Mouse (Mus musculus) forebrain, embryonic 16.5 days (tissue): ENCODE data around the gene Llcfc1. TPM values are rescaled to one million over a fixed set of nuclear protein-coding genes. Genes with fewer than 3 reads are reported as not detected.

ENCODE experiments used
- ATAC-seq: fragments of 200-750 bp; cut with Nextera tagmentation; 2 replicates; pipeline ENCODE4 v1.8.0; 2017; ENCODE audit warnings: mild to moderate bottlenecking, moderate library complexity
- H3K27ac ChIP-seq: fragments of 300-500 bp; sonication (generic); 2 replicates; pipeline ENCODE4 v1.5.1; 2014; ENCODE audit warnings: low read length, control low read depth
- H3K27me3 ChIP-seq: fragments of 300-500 bp; sonication (generic); replicated peaks from 2 replicates; pipeline ENCODE4 v1.6.1; 2014; ENCODE audit warnings: low read length; ENCODE audit not compliant: control insufficient read depth, insufficient read depth
- H3K36me3 ChIP-seq: fragments of 300-500 bp; sonication (generic); 2 replicates; pipeline ENCODE4 v1.6.1; 2014; ENCODE audit not compliant: control insufficient read depth, insufficient read depth
- H3K4me1 ChIP-seq: fragments of 300-500 bp; sonication (generic); replicated peaks from 2 replicates; pipeline ENCODE4 v1.6.1; 2014; ENCODE audit warnings: low read length; ENCODE audit not compliant: control insufficient read depth, insufficient read depth
- H3K4me2 ChIP-seq: fragments of 300-500 bp; sonication (generic); 2 replicates; pipeline ENCODE4 v1.6.1; 2014; ENCODE audit warnings: mild to moderate bottlenecking, low read length, control low read depth
- H3K4me3 ChIP-seq: fragments of 300-500 bp; sonication (generic); replicated peaks from 2 replicates; pipeline ENCODE4 v1.5.1; 2014; ENCODE audit warnings: mild to moderate bottlenecking, low read length, control low read depth
- H3K9ac ChIP-seq: fragments of 300-500 bp; sonication (generic); replicated peaks from 2 replicates; pipeline ENCODE4 v1.6.1; 2014; ENCODE audit warnings: low read depth, low read length, control low read depth
- H3K9me3 ChIP-seq: fragments of 300-500 bp; sonication (generic); 2 replicates; pipeline ENCODE4 v1.6.1; 2016; ENCODE audit warnings: low read length; ENCODE audit not compliant: control insufficient read depth
- WGBS: fragments of 180-500 bp; shearing (Covaris S2); extraction: QIAGEN DNeasy Blood & Tissue Kit; methylation state at CpG from one replicate; pipeline ENCODE4 v1.1.7; 2014; 5-methylcytosine and 5-hydroxymethylcytosine counted together
- polyA plus RNA-seq: library from polyadenylated mRNA; unstranded; fragments of >200 nt; fragmentation: Nextera tagmentation; extraction: Ambion mirVana; gene quantifications from 2 replicates; pipeline ENCODE4 v1.2.1, GENCODE M21; 2015

The Llcfc1 gene
- not detected in 2 replicates for polyA plus RNA-seq

- Histone ChIP-seq H3K4me1 (no peaks in the 10 kb centered on the region), H3K9ac (no peak within 1 kb of the TSS), H3K36me3 (no peaks in the 10 kb centered on the region), H3K27me3 (no peaks in the 10 kb centered on the region), H3K9me3 (no peaks in the 10 kb centered on the region), H3K4me2 (no peak within 1 kb of the TSS), H3K4me3 (no peak within 1 kb of the TSS), H3K27ac (no peak within 1 kb of the TSS)
- ATAC-seq = no peak
- WGBS = 81% methylated on average over 2 of the region's 2 CpGs
Observed at GRCm38 (mm10) chr6:41684131-41684530, at the start of gene Llcfc1. Gene Llcfc1 (plus strand): TSS chr6:41684431.

DNA sequence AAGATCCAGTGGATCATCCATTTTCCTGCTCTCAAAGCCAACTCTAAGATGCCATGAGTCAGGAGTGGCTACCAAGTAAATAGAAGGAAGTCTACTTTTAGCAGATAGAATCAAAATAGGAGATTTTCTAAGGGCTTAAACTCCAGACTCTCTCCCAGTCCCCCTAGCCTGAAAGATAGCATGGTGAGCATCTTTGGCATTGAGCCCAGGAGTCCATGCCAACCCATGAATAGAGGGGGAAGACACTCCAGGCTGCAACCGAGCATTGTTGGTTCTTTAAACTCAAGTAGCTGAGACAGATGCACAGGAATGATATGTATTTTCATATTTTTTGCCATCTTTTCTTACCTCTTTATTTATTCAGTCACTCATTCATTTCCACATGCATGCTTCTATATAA, 49.0 kb upstream of the Llcfc1 start:
- ATAC-seq = no peak
- no peaks in the 10 kb centered on the region for H3K36me3 ChIP-seq
- no peak overlapping the region for H3K9ac ChIP-seq
- H3K27me3 ChIP-seq = no peaks in the 10 kb centered on the region
- H3K27ac ChIP-seq = no peak overlapping the region
- no peak overlapping the region for H3K4me2 ChIP-seq
- WGBS = 27% methylated on average over 1 of the region's 1 CpGs
- no peak overlapping the region for H3K4me3 ChIP-seq
- no peaks in the 10 kb centered on the region for H3K9me3 ChIP-seq
- 0 out of 2 replicates have a peak, but pooled peaks cover 2% of the 10 kb centered on the region for H3K4me1 ChIP-seq

DNA sequence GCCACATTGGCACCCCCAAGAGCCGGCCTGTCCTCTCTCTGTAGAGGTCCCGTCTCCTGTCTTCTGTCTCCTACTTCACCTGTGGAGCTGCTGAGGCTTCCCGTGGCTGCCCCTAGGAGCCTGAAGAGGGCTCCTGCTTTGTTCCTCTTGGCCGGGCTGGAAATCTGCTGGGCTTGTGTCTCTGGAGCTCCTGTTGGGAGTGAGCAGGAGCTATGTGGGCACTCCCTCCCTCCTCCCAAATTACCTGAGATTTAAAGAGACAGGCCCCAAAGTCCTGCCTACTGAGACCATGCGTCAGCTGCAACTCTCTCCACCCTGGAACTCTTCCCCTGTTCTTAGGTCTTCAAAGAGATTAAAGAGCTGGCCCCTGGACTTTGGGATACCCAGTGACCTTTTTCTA, 48.1 kb upstream of the Llcfc1 start, which contains the start of gene Trpv6:
Gene Trpv6 (minus strand): TSS at position 228 of the 400 bp plus-strand sequence.
- H3K27ac ChIP-seq = no peak within 1 kb of the TSS
- H3K9me3 ChIP-seq = no peaks in the 10 kb centered on the region
- 14% methylated on average over 5 of the region's 5 CpGs for WGBS
- no peak within 1 kb of the TSS for H3K9ac ChIP-seq
- no peak for ATAC-seq
- no peak within 1 kb of the TSS for H3K4me2 ChIP-seq
- H3K27me3 ChIP-seq = no peaks in the 10 kb centered on the region
- H3K4me1 ChIP-seq = 0 out of 2 replicates have a peak, but pooled peaks cover 2% of the 10 kb centered on the region
- H3K36me3 ChIP-seq = no peaks in the 10 kb centered on the region
- no peak within 1 kb of the TSS for H3K4me3 ChIP-seq

DNA sequence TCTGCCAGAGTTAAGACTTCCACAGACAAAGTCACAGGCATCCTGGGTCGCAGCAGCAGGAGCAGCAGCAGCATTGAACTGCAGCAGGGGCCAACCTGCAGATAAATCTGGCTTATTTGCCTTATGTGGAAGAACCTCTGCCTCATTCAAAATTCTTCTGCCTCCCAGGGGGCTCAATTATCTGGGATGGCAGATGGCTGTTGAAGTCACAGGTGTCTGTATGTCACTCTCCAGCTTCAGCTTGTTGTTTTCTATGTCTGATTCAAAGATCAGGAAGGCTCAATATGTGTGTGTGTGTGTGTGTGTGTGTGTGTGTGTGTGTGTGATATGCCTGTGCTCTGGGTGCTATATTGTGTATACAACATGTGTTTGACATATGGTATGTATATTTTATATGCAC, 46.8 kb upstream of the Llcfc1 start:
- H3K4me1 ChIP-seq = 0 out of 2 replicates have a peak, but pooled peaks cover 2% of the 10 kb centered on the region
- WGBS = 21% methylated on average over 1 of the region's 1 CpGs
- H3K36me3 ChIP-seq = no peaks in the 10 kb centered on the region
- H3K27ac ChIP-seq = no peak overlapping the region
- no peak overlapping the region for H3K4me2 ChIP-seq
- H3K9ac ChIP-seq = no peak overlapping the region
- H3K4me3 ChIP-seq = no peak overlapping the region
- H3K9me3 ChIP-seq = no peaks in the 10 kb centered on the region
- H3K27me3 ChIP-seq = no peaks in the 10 kb centered on the region
- ATAC-seq = no peak

- Histone ChIP-seq H3K27me3 (no peaks in the 10 kb centered on the region), H3K36me3 (no peaks in the 10 kb centered on the region), H3K4me1 (0 out of 2 replicates have a peak, but pooled peaks cover 2% of the 10 kb centered on the region), H3K4me2 (no peak overlapping the region), H3K27ac (no peak overlapping the region), H3K4me3 (no peak overlapping the region), H3K9me3 (no peaks in the 10 kb centered on the region), H3K9ac (no peak overlapping the region)
- no peak for ATAC-seq
- WGBS = 85% methylated on average over 6 of the region's 6 CpGs
Observed at GRCm38 (mm10) chr6:41637927-41638506, 46.2 kb upstream of the Llcfc1 start.

DNA sequence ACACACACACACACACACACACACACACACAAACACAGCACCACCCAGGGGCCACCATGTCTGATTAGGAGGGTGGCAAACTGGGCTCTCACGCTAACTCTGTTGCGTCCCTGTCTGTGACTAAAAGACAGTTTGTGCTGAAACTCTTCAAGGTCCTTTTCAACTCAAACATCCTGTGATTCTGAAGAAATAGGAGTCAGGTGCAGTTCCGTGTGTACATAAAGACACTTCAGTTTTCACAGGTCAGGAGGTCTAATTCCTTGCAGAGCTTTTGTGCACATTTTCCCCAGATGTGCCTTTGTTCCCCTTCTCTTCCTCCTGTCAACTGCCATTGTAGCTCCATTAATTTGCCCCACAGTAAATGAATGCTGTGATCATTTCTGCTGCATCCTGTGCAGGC, 43.8 kb upstream of the Llcfc1 start:
- no peak overlapping the region for H3K9ac ChIP-seq
- H3K4me3 ChIP-seq = no peak overlapping the region
- no peak overlapping the region for H3K4me2 ChIP-seq
- no peaks in the 10 kb centered on the region for H3K9me3 ChIP-seq
- no peak overlapping the region for H3K27ac ChIP-seq
- no peaks in the 10 kb centered on the region for H3K27me3 ChIP-seq
- WGBS = 60% methylated on average over 3 of the region's 3 CpGs
- no peak for ATAC-seq
- 0 out of 2 replicates have a peak, but pooled peaks cover 2% of the 10 kb centered on the region for H3K4me1 ChIP-seq
- no peaks in the 10 kb centered on the region for H3K36me3 ChIP-seq

- H3K9me3 ChIP-seq = no peaks in the 10 kb centered on the region
- no peaks in the 10 kb centered on the region for H3K36me3 ChIP-seq
- ATAC-seq = no peak
- 86% methylated on average over 6 of the region's 6 CpGs for WGBS
- no peak overlapping the region for H3K27ac ChIP-seq
- no peak overlapping the region for H3K4me3 ChIP-seq
- 0 out of 2 replicates have a peak, but pooled peaks cover 2% of the 10 kb centered on the region for H3K4me1 ChIP-seq
- no peaks in the 10 kb centered on the region for H3K27me3 ChIP-seq
- no peak overlapping the region for H3K4me2 ChIP-seq
- H3K9ac ChIP-seq = no peak overlapping the region
Observed at GRCm38 (mm10) chr6:41641173-41641866, 42.9 kb upstream of the Llcfc1 start.

- H3K9ac ChIP-seq = no peak overlapping the region
- H3K27me3 ChIP-seq = no peaks in the 10 kb centered on the region
- no peak overlapping the region for H3K4me2 ChIP-seq
- no peak overlapping the region for H3K4me3 ChIP-seq
- ATAC-seq = no peak
- H3K36me3 ChIP-seq = no peaks in the 10 kb centered on the region
- 91% methylated on average over 4 of the region's 4 CpGs for WGBS
- H3K27ac ChIP-seq = no peak overlapping the region
- no peaks in the 10 kb centered on the region for H3K4me1 ChIP-seq
- no peaks in the 10 kb centered on the region for H3K9me3 ChIP-seq
Observed at GRCm38 (mm10) chr6:41642765-41643164, 41.5 kb upstream of the Llcfc1 start.

GRCm38 (mm10) chr6:41643227-41643626, 41.0 kb upstream of the Llcfc1 start:
- no peak for ATAC-seq
- no peaks in the 10 kb centered on the region for H3K27me3 ChIP-seq
- H3K27ac ChIP-seq = no peak overlapping the region
- H3K4me3 ChIP-seq = no peak overlapping the region
- H3K4me2 ChIP-seq = no peak overlapping the region
- no peaks in the 10 kb centered on the region for H3K9me3 ChIP-seq
- H3K9ac ChIP-seq = no peak overlapping the region
- 89% methylated on average over 3 of the region's 3 CpGs for WGBS
- no peaks in the 10 kb centered on the region for H3K4me1 ChIP-seq
- H3K36me3 ChIP-seq = no peaks in the 10 kb centered on the region
